Comparison of ENCODE assay signal across 8 mouse cellular contexts in genomic region chr17:28007179-28007811, GRCm38 (mm10).
DNase-seq lines count a peak whose midpoint lies in the region; ATAC-seq lines count a peak whose summit lies in the region.

No protein-coding gene starts in this region.

- intact Hi-C loops in heart, postnatal 25 days (cut with DNase I) = loop anchor here (2.0 to 5.0 kb wide), 2 partner anchors 22 to 35 kb away; no protein-coding TSS in a partner anchor

- WGBS in forebrain, embryonic 13.5 days = 25% methylated on average over 29 of the region's 29 CpGs
- 3% methylated on average over 29 of the region's 29 CpGs for WGBS in stomach, embryonic 16.5 days

- peaks cover 31% of the 10 kb centered on the region for H3K36me3 ChIP-seq in forebrain, embryonic 13.5 days (ENCODE audit: poor library complexity, severe bottlenecking)
- peaks cover 75% of the 10 kb centered on the region for H3K36me3 ChIP-seq in megakaryocyte, embryonic 14.5 days (replicated peaks; ENCODE audit: low read length)
- no peaks in the 10 kb centered on the region for H3K36me3 ChIP-seq in stomach, embryonic 16.5 days (ENCODE audit: control insufficient read depth, insufficient read depth, low read length)

- H3K4me3 ChIP-seq in forebrain, embryonic 13.5 days = no peak overlapping the region
- peak overlapping the region; percentile 93 for H3K4me3 ChIP-seq in megakaryocyte, embryonic 14.5 days (replicated peaks)
- H3K4me3 ChIP-seq in stomach, embryonic 16.5 days (replicated peaks; ENCODE audit: low read length) = peak overlapping the region; percentile 42

- ATAC-seq in forebrain, embryonic 13.5 days = no peak
- ATAC-seq in stomach, embryonic 16.5 days (ENCODE audit: insufficient read depth, low FRiP score) = peak; percentile 82
- ATAC-seq in cerebellum, adult (ENCODE audit: insufficient number of reproducible peaks, low FRiP score, low TSS enrichment) = no peak

- no peaks in the 10 kb centered on the region for H3K9me3 ChIP-seq in forebrain, embryonic 13.5 days (replicated peaks)
- no peaks in the 10 kb centered on the region for H3K9me3 ChIP-seq in megakaryocyte, embryonic 14.5 days
- H3K9me3 ChIP-seq in stomach, embryonic 16.5 days (replicated peaks; ENCODE audit: control insufficient read depth, low read length) = no peaks in the 10 kb centered on the region

- peaks cover 50% of the 10 kb centered on the region for H3K4me1 ChIP-seq in forebrain, embryonic 13.5 days
- peaks cover 91% of the 10 kb centered on the region for H3K4me1 ChIP-seq in megakaryocyte, embryonic 14.5 days
- peaks cover 58% of the 10 kb centered on the region for H3K4me1 ChIP-seq in stomach, embryonic 16.5 days (ENCODE audit: control insufficient read depth, insufficient read depth, low read length)

- peak overlapping the region; percentile 21; the same call in 1 of the 2 replicates for H3K9ac ChIP-seq in forebrain, embryonic 13.5 days
- peak overlapping the region; percentile 72 for H3K9ac ChIP-seq in stomach, embryonic 16.5 days (ENCODE audit: low read length)

- H3K4me2 ChIP-seq in forebrain, embryonic 13.5 days = peak overlapping the region; percentile 24
- H3K4me2 ChIP-seq in stomach, embryonic 16.5 days (ENCODE audit: low read depth, low read length) = peak overlapping the region; percentile 55

- DNase-seq in right cerebral cortex, postnatal 25 days = peak; percentile 21
- no peak for DNase-seq in right cerebral cortex, postnatal 36 days (ENCODE audit: low spot score in 2 of 2)
- peak; percentile 68 for DNase-seq in heart, postnatal 25 days (ENCODE audit: low spot score)
- DNase-seq in kidney, postnatal 36 days = peak; percentile 79 to 89

- 0 out of 2 replicates have a peak, but pooled peaks cover 5% of the 10 kb centered on the region for H3K27me3 ChIP-seq in forebrain, embryonic 13.5 days
- no peaks in the 10 kb centered on the region for H3K27me3 ChIP-seq in megakaryocyte, embryonic 14.5 days (replicated peaks)
- no peaks in the 10 kb centered on the region for H3K27me3 ChIP-seq in stomach, embryonic 16.5 days (ENCODE audit: control insufficient read depth, insufficient read depth, low read length)

- 0 out of 2 replicates have a peak overlapping the region, but pooled peaks have one; percentile 28 for H3K27ac ChIP-seq in forebrain, embryonic 13.5 days
- peak overlapping the region; percentile 94 for H3K27ac ChIP-seq in stomach, embryonic 16.5 days (ENCODE audit: low read length)

Comparison
In these comparisons a context has a peak if more than half of its experiments do, and no peak if none do; other contexts are left out.
1. DNase-seq: peak in right cerebral cortex, postnatal 25 days (single experiment), heart, postnatal 25 days (single experiment) and kidney, postnatal 36 days (2 of 2); none in right cerebral cortex, postnatal 36 days (0 of 2).